ENCODE assay signal across 19 mouse cellular contexts in the genomic region with DNA sequence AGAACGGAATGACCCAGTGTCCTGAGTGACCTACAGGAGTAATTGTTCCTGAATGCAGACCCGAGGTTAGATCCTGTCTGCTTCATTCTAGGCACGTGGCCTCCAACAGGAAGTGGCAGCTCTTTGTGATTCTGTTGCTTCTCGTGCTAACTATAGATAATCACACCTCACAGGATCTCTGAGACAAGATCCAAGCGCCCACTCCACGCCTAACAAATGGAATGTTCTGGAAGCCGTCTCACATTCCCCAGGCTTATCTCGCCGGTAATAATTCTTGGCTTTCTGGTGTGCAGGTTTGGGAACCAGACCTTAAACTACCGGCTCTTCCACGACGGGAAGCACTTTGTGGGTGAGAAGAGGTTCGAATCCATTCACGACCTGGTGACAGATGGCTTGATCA.
DNase-seq lines count a peak whose midpoint lies in the region; ATAC-seq lines count a peak whose summit lies in the region.
"Had no signal": no experiment of that assay in that cellular context is flagged by ENCODE, and none has a peak within 500 bp of the region (broad histone marks: within the 10 kb centered on the region; RNA-seq: fewer than 3 reads in every experiment).

No protein-coding gene starts in this region.

- peak; percentile 49 for ATAC-seq in frontal cortex, adult (ENCODE audit: low TSS enrichment)
- ATAC-seq: CD4-positive, CD25-positive, alpha-beta regulatory T cell, adult 4 months; forebrain, embryonic 14.5 days; forebrain, embryonic 16.5 days; Patski had no signal

- DNase-seq in frontal cortex, postnatal 10 days (ENCODE audit: low spot score in 2 of 2): no peak
- DNase-seq in R1 (ENCODE audit: low read depth, low spot score): peak; percentile 27
- DNase-seq in naive thymus-derived CD4-positive, alpha-beta T cell, adult 2 months (ENCODE audit: low read depth): peak; percentile 23
- DNase-seq in heart, adult 11 months: no peak
- DNase-seq: adrenal gland, adult 2 months; adrenal gland, postnatal 10 days; adrenal gland, postnatal 25 days; B cell, adult 2 months; cerebellum, adult 11-12 months; cerebellum, adult 2 months; cerebellum, adult 9-10 months; cerebellum, postnatal 14 days; cerebellum, postnatal 36 days; embryo, embryonic 11 days had no signal

Comparison
In these comparisons a context has a peak if more than half of its experiments do, and no peak if none do; other contexts are left out.
1. DNase-seq: peak in R1 (single experiment) and naive thymus-derived CD4-positive, alpha-beta T cell, adult 2 months (single experiment); none in frontal cortex, postnatal 10 days (0 of 2) and heart, adult 11 months (single experiment).